Mouse (Mus musculus) embryonic facial prominence, embryonic 14.5 days (tissue): ENCODE data around the gene Tmem131. TPM values are rescaled to one million over a fixed set of nuclear protein-coding genes. Genes with fewer than 3 reads are reported as not detected.

ENCODE experiments used
- ATAC-seq: fragments of 200-750 bp; cut with Nextera tagmentation; 2 replicates; pipeline ENCODE4 v1.8.0; 2017; ENCODE audit warnings: low read depth, moderate number of reproducible peaks, moderate TSS enrichment
- DNase-seq: peaks from one replicate; pipeline ENCODE4 v3.0.0-alpha.2; 2015; ENCODE audit warnings: low spot score
- H3K27ac ChIP-seq: fragments of 300-500 bp; sonication (generic); replicated peaks from 2 replicates; pipeline ENCODE4 v1.5.1; 2014; ENCODE audit warnings: low read depth, mild to moderate bottlenecking, low read length, moderate library complexity
- H3K27me3 ChIP-seq: fragments of 300-500 bp; sonication (generic); replicated peaks from 2 replicates; pipeline ENCODE4 v1.6.1; 2014; ENCODE audit warnings: low read length; ENCODE audit not compliant: control insufficient read depth, insufficient read depth
- H3K36me3 ChIP-seq: fragments of 300-500 bp; sonication (generic); 2 replicates; pipeline ENCODE4 v1.6.1; 2014; ENCODE audit warnings: low read length, mixed read lengths; ENCODE audit not compliant: control insufficient read depth, insufficient read depth
- H3K4me1 ChIP-seq: fragments of 300-500 bp; sonication (generic); 2 replicates; pipeline ENCODE4 v1.6.1; 2014; ENCODE audit warnings: antibody characterized with exemption, low read length; ENCODE audit not compliant: control insufficient read depth, insufficient read depth
- H3K4me2 ChIP-seq: fragments of 300-500 bp; sonication (generic); 2 replicates; pipeline ENCODE4 v1.6.1; 2014; ENCODE audit warnings: low read depth, mild to moderate bottlenecking, low read length, moderate library complexity, mixed read lengths
- H3K4me3 ChIP-seq: fragments of 300-500 bp; sonication (generic); 2 replicates; pipeline ENCODE4 v1.5.1; 2014; ENCODE audit warnings: low read depth, mild to moderate bottlenecking, low read length
- H3K9ac ChIP-seq: fragments of 300-500 bp; sonication (generic); 2 replicates; pipeline ENCODE4 v1.6.1; 2014; ENCODE audit warnings: low read depth, mild to moderate bottlenecking, low read length, moderate library complexity, mixed read lengths
- H3K9me3 ChIP-seq: fragments of 300-500 bp; sonication (generic); 2 replicates; pipeline ENCODE4 v1.6.1; 2016; ENCODE audit warnings: low read length; ENCODE audit not compliant: control insufficient read depth
- WGBS: fragments of 180-500 bp; shearing (Covaris S2); extraction: QIAGEN DNeasy Blood & Tissue Kit; methylation state at CpG from one replicate; pipeline ENCODE4 v1.1.7; 2014; 5-methylcytosine and 5-hydroxymethylcytosine counted together
- polyA plus RNA-seq: library from polyadenylated mRNA; unstranded; fragments of >200 nt; fragmentation: Nextera tagmentation; extraction: Ambion mirVana; gene quantifications from 2 replicates; pipeline ENCODE4 v1.2.1, GENCODE M21; 2014

Tmem131 gene
- polyA plus RNA-seq, 1 experiment from 2014 or later: 22.4 TPM

GRCm38 (mm10) chr1:36760401-36760800, 183.1 kb downstream of the Tmem131 start:
- Histone ChIP-seq H3K4me3 (no peak overlapping the region), H3K9ac (no peak overlapping the region), H3K27ac (no peak overlapping the region), H3K27me3 (no peaks in the 10 kb centered on the region), H3K36me3 (no peaks in the 10 kb centered on the region), H3K4me2 (no peak overlapping the region), H3K4me1 (no peaks in the 10 kb centered on the region), H3K9me3 (no peaks in the 10 kb centered on the region)
- no peak for DNase-seq
- ATAC-seq: no peak
- WGBS: 82% methylated on average over 8 of the region's 9 CpGs

DNA sequence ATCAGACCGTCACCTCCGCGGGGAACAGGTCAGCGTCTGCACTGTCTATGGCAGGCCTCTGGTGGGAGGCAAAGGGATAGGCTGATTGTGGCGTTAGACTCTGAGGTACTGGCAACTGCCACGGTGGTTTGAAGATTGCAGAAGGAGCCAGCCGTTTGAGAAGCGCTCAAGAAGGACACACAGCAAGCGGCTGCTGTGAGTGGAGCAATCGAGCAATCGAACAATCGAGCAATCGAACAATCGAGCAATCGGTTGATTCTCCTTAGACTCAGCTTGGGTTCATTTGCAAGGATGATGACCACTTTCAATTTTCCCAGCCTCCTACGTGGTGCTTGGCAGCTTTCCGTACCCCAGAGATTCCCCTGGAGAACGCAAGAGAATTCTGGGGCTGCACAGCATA, 184.4 kb downstream of the Tmem131 start:
- Histone ChIP-seq H3K27ac (no peak overlapping the region), H3K27me3 (no peaks in the 10 kb centered on the region), H3K36me3 (no peaks in the 10 kb centered on the region), H3K9me3 (no peaks in the 10 kb centered on the region), H3K4me3 (no peak overlapping the region), H3K4me2 (no peak overlapping the region), H3K4me1 (no peaks in the 10 kb centered on the region), H3K9ac (no peak overlapping the region)
- DNase-seq (no peak), ATAC-seq (no peak)
- 82% methylated on average over 18 of the region's 18 CpGs for WGBS

- no peaks in the 10 kb centered on the region for H3K36me3 ChIP-seq
- no peaks in the 10 kb centered on the region for H3K27me3 ChIP-seq
- WGBS: 78% methylated on average over 9 of the region's 9 CpGs
- no peak overlapping the region for H3K4me2 ChIP-seq
- no peak overlapping the region for H3K27ac ChIP-seq
- ATAC-seq: no peak
- no peak for DNase-seq
- no peaks in the 10 kb centered on the region for H3K4me1 ChIP-seq
- no peak overlapping the region for H3K9ac ChIP-seq
- H3K9me3 ChIP-seq: no peaks in the 10 kb centered on the region
- no peak overlapping the region for H3K4me3 ChIP-seq
Observed at GRCm38 (mm10) chr1:36758553-36758952, 184.9 kb downstream of the Tmem131 start.

- 77% methylated on average over 6 of the region's 6 CpGs for WGBS
- H3K27ac ChIP-seq: no peak overlapping the region
- H3K4me3 ChIP-seq: no peak overlapping the region
- H3K9ac ChIP-seq: no peak overlapping the region
- ATAC-seq (no peak), DNase-seq (no peak)
- no peaks in the 10 kb centered on the region for H3K27me3 ChIP-seq
- no peaks in the 10 kb centered on the region for H3K4me1 ChIP-seq
- H3K4me2 ChIP-seq: no peak overlapping the region
- no peaks in the 10 kb centered on the region for H3K36me3 ChIP-seq
- H3K9me3 ChIP-seq: no peaks in the 10 kb centered on the region
Observed at GRCm38 (mm10) chr1:36753932-36754675, 189.4 kb downstream of the Tmem131 start.

DNA sequence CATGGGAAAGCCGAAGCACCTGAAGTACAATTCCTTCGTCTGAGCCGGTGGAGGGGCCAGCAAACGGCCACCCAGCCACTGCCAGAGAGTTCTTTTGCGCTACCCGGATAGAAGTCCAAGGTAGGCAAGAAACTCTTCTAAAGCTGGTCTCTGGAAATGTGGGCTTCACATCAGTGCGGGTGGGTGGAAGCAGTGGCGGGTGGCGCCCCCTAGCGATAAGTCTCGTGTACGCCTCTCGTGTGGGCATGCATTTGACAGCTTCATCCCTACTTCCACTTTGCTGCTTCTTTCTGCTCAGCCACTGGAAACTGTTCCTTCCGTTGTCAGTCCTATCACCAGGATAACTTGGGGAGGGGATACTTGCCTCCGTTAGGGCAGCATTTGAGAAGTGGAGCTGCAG, 197.0 kb downstream of the Tmem131 start:
- no peak for ATAC-seq
- Histone ChIP-seq H3K27ac (no peak overlapping the region), H3K4me3 (no peak overlapping the region), H3K27me3 (no peaks in the 10 kb centered on the region), H3K9me3 (no peaks in the 10 kb centered on the region), H3K4me2 (no peak overlapping the region), H3K4me1 (peaks cover 5% of the 10 kb centered on the region; the same call in 1 of the 2 replicates), H3K36me3 (no peaks in the 10 kb centered on the region), H3K9ac (no peak overlapping the region)
- 50% methylated on average over 14 of the region's 15 CpGs for WGBS
- DNase-seq: no peak

- H3K36me3 ChIP-seq: no peaks in the 10 kb centered on the region
- ATAC-seq: no peak
- H3K4me3 ChIP-seq: no peak overlapping the region
- no peak overlapping the region for H3K27ac ChIP-seq
- 46% methylated on average over 4 of the region's 4 CpGs for WGBS
- H3K4me1 ChIP-seq: peaks cover 5% of the 10 kb centered on the region; the same call in 1 of the 2 replicates
- H3K9me3 ChIP-seq: no peaks in the 10 kb centered on the region
- no peak overlapping the region for H3K9ac ChIP-seq
- H3K27me3 ChIP-seq: no peaks in the 10 kb centered on the region
- no peak for DNase-seq
- H3K4me2 ChIP-seq: no peak overlapping the region
Observed at GRCm38 (mm10) chr1:36745661-36746060, 197.8 kb downstream of the Tmem131 start.

DNA sequence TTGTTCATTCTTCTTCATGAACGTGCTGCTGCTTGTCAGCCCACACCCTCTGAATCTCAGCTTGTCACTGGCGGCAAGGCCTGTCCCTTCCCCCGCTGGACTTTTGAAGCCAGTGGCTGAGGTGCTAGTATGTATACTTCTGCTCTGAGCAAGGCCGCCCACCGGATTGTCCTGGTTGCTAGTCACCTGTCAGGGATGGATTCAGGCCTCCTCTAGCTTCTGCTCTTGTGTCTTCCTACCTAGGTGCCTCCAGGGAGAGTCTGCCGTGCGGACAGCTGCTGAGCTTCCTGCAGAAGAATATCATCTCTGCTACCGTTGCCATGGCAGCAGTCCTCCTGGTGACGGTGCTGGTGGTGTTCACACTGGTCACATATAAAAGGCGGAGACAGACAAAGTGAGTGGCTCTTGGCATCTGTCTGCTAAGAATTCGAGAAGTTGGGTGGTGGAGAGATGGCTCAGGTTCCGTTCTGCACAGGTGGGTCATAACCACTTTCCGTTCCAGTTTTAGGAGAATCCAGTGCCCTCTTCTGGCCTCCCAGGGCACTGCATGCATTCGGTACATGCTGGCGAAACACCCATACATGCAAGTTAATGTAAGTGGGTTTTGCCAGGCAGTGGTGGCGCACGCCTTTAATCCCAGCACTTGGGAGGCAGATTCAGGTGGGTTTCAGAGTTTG, 199.1 kb downstream of the Tmem131 start:
- Histone ChIP-seq H3K9ac (no peak overlapping the region), H3K27ac (no peak overlapping the region), H3K27me3 (no peaks in the 10 kb centered on the region), H3K4me1 (peaks cover 5% of the 10 kb centered on the region; the same call in 1 of the 2 replicates), H3K9me3 (no peaks in the 10 kb centered on the region), H3K4me3 (peak overlapping the region; percentile 11), H3K36me3 (no peaks in the 10 kb centered on the region), H3K4me2 (peak overlapping the region; percentile 38)
- ATAC-seq (peak; percentile 64), DNase-seq (peak; percentile 71)
- 24% methylated on average over 17 of the region's 17 CpGs for WGBS

GRCm38 (mm10) chr1:36743046-36743445, 200.4 kb downstream of the Tmem131 start:
- H3K36me3 ChIP-seq: no peaks in the 10 kb centered on the region
- DNase-seq: no peak
- ATAC-seq: no peak
- peaks cover 5% of the 10 kb centered on the region; the same call in 1 of the 2 replicates for H3K4me1 ChIP-seq
- H3K4me2 ChIP-seq: no peak overlapping the region
- no peaks in the 10 kb centered on the region for H3K9me3 ChIP-seq
- 70% methylated on average over 9 of the region's 9 CpGs for WGBS
- H3K27me3 ChIP-seq: no peaks in the 10 kb centered on the region
- no peak overlapping the region for H3K4me3 ChIP-seq
- no peak overlapping the region for H3K27ac ChIP-seq
- no peak overlapping the region for H3K9ac ChIP-seq
